Mouse (Mus musculus) myocyte (in vitro differentiated cells): ENCODE measurements around the gene Nrf1.

Source experiments
- E2F4 ChIP-seq: IDR thresholded peaks from one replicate; pipeline ENCODE4 v1.6.1; 2011; ENCODE audit warnings: mild to moderate bottlenecking, control low read depth, moderate library complexity; ENCODE audit not compliant: insufficient read depth
- POLR2A ChIP-seq: IDR thresholded peaks from one replicate; pipeline ENCODE4 v1.6.1; 2011; ENCODE audit warnings: low read depth, mild to moderate bottlenecking, control low read depth, moderate library complexity; ENCODE audit not compliant: insufficient read length
- POLR2AphosphoS2 ChIP-seq: IDR thresholded peaks from one replicate; pipeline ENCODE4 v1.6.1; 2011; ENCODE audit warnings: low read depth, control low read depth; ENCODE audit not compliant: insufficient read length
- USF1 ChIP-seq: IDR thresholded peaks from one replicate; pipeline ENCODE4 v1.6.1; 2011; ENCODE audit warnings: low read depth, mild to moderate bottlenecking, control low read depth, moderate library complexity

GRCm38 (mm10) chr6:30159516-30160045, 111.8 kb downstream of the Nrf1 start:
- TF ChIP-seq POLR2A (no peak), POLR2AphosphoS2 (no peak), USF1 (no peak), E2F4 (no peak)
